Mouse (Mus musculus) heart, adult 2 months (tissue): ENCODE measurements around the gene Igf2r. TPM values are rescaled to one million over a fixed set of nuclear protein-coding genes. Genes with fewer than 3 reads are reported as not detected.

Source experiments
- DNase-seq, 2 experiments: peaks; one replicate each; pipeline ENCODE4 v3.0.0; 2021
- H3K27ac ChIP-seq: fragments of 200-600 bp; 2 replicates; pipeline ENCODE4 v1.8.1; 2022
- H3K27me3 ChIP-seq: fragments of 200-500 bp; 2 replicates; pipeline ENCODE4 v1.6.1; 2012; ENCODE audit warnings: mild to moderate bottlenecking, low read length, inconsistent platforms, mixed read lengths; ENCODE audit not compliant: control insufficient read depth, insufficient read depth
- H3K36me3 ChIP-seq: fragments of 200-500 bp; 2 replicates; pipeline ENCODE4 v1.6.1; 2012; ENCODE audit warnings: low read length, inconsistent platforms; ENCODE audit not compliant: control insufficient read depth, insufficient read depth
- H3K4me1 ChIP-seq: fragments of 200-500 bp; 2 replicates; pipeline ENCODE4 v1.6.1; 2011; ENCODE audit warnings: low read length; ENCODE audit not compliant: control insufficient read depth, insufficient read depth
- H3K4me3 ChIP-seq: fragments of 200-600 bp; 2 replicates; pipeline ENCODE4 v1.8.1; 2022
- H3K79me2 ChIP-seq: fragments of 200-500 bp; replicated peaks from 2 replicates; pipeline ENCODE4 v1.6.1; 2012; ENCODE audit warnings: mild to moderate bottlenecking, inconsistent platforms, low read length, moderate library complexity, mixed read lengths; ENCODE audit not compliant: control insufficient read depth, insufficient read depth
- H3K9ac ChIP-seq: fragments of 200-500 bp; 2 replicates; pipeline ENCODE4 v1.6.1; 2012; ENCODE audit warnings: low read depth, mild to moderate bottlenecking, control low read depth, inconsistent platforms, low read length, mixed read lengths
- CTCF ChIP-seq: fragments of 200-600 bp; IDR thresholded peaks from 2 replicates; pipeline ENCODE4 v1.8.1; 2022; ENCODE audit warnings: antibody characterized with exemption, mild to moderate bottlenecking, moderate library complexity
- EP300 ChIP-seq: fragments of 200-500 bp; IDR thresholded peaks from 2 replicates; pipeline ENCODE4 v1.6.1; 2011; ENCODE audit warnings: low read depth, low read length, control low read depth; ENCODE audit not compliant: insufficient read depth
- POLR2A ChIP-seq: fragments of 200-500 bp; IDR thresholded peaks from 2 replicates; pipeline ENCODE4 v1.6.1; 2011; ENCODE audit warnings: mild to moderate bottlenecking, low read depth, low read length, control low read depth; ENCODE audit not compliant: insufficient read depth
- WGBS: fragments of 180-500 bp; shearing (Covaris S2); methylation state at CpG from one replicate; pipeline ENCODE4 v1.1.7; 2018; 5-methylcytosine and 5-hydroxymethylcytosine counted together
- intact Hi-C: fragments of 180-260 bp; cut with DNase I; formaldehyde crosslinking; loops from one replicate; pipeline ENCODE4 v1.15.1; 2025
- polyA plus RNA-seq: library from polyadenylated mRNA; depleted of rRNA; stranded (reverse); fragments of >200 nt; gene quantifications from 2 replicates; pipeline ENCODE4 v1.2.3, GENCODE M21; 2012
- total RNA-seq, 2 experiments: library from RNA; stranded (reverse); gene quantifications; 2 replicates each; pipeline ENCODE4 v1.2.3; 2021

The Igf2r gene
- total and polyA plus RNA-seq, 3 experiments: 34.0 to 116 (median 98.9) TPM

GRCm38 (mm10) chr17:12779442-12779841 is 10.0 kb upstream of the Igf2r start:
- Histone ChIP-seq H3K79me2 (no peaks in the 10 kb centered on the region; the same call in 1 of the 2 replicates), H3K4me3 (no peak overlapping the region), H3K27ac (peak overlapping the region; percentile 70), H3K4me1 (peaks cover 26% of the 10 kb centered on the region), H3K36me3 (peaks cover 19% of the 10 kb centered on the region), H3K27me3 (no peaks in the 10 kb centered on the region), H3K9ac (no peak overlapping the region)
- 35% methylated on average over 3 of the region's 3 CpGs for WGBS
- intact Hi-C loops: no loop called here
- DNase-seq: peak in 1 of 2 experiments; percentile 67
- TF ChIP-seq EP300 (peak; percentile 94), CTCF (0 out of 2 replicates have a peak, but pooled peaks have one; percentile 5), POLR2A (0 out of 2 replicates have a peak, but pooled peaks have one; percentile 26)

GRCm38 (mm10) chr17:12773956-12774355 is 4.5 kb upstream of the Igf2r start:
- no peak for DNase-seq
- peak overlapping the region; percentile 4; the same call in 1 of the 2 replicates for H3K27ac ChIP-seq
- H3K27me3 ChIP-seq: no peaks in the 10 kb centered on the region
- H3K4me3 ChIP-seq: no peak overlapping the region
- H3K79me2 ChIP-seq: 0 out of 2 replicates have a peak, but pooled peaks cover 1% of the 10 kb centered on the region
- H3K36me3 ChIP-seq: peaks cover 2% of the 10 kb centered on the region
- TF ChIP-seq EP300 (no peak), POLR2A (no peak), CTCF (no peak)
- H3K9ac ChIP-seq: no peak overlapping the region
- WGBS: 43% methylated on average over 3 of the region's 3 CpGs
- intact Hi-C loops: no loop called here
- H3K4me1 ChIP-seq: peaks cover 7% of the 10 kb centered on the region

GRCm38 (mm10) chr17:12770500-12770899 is 1.0 kb upstream of the Igf2r start:
- Histone ChIP-seq H3K4me1 (peaks cover 14% of the 10 kb centered on the region), H3K79me2 (peaks cover 6% of the 10 kb centered on the region), H3K4me3 (no peak overlapping the region), H3K36me3 (peaks cover 5% of the 10 kb centered on the region), H3K9ac (no peak overlapping the region), H3K27ac (no peak overlapping the region), H3K27me3 (no peaks in the 10 kb centered on the region)
- WGBS: 84% methylated on average over 5 of the region's 5 CpGs
- no peak for DNase-seq
- no peak for TF ChIP-seq EP300
- TF ChIP-seq POLR2A: no peak
- TF ChIP-seq CTCF: no peak
- intact Hi-C loops: no loop called here

- Histone ChIP-seq H3K27me3 (no peaks in the 10 kb centered on the region), H3K4me3 (peak overlapping the region; percentile 60), H3K4me1 (peaks cover 18% of the 10 kb centered on the region), H3K79me2 (peaks cover 9% of the 10 kb centered on the region), H3K9ac (peak overlapping the region; percentile 90), H3K27ac (peak overlapping the region; percentile 88), H3K36me3 (peaks cover 5% of the 10 kb centered on the region)
- intact Hi-C loops: loop anchor here (5.0 kb wide), 1 partner anchor 39 kb away; no protein-coding TSS in a partner anchor
- no peak for TF ChIP-seq CTCF
- TF ChIP-seq EP300: no peak
- no peak for TF ChIP-seq POLR2A
- DNase-seq: peak in 1 of 2 experiments; percentile 54
- 33% methylated on average over 41 of the region's 41 CpGs for WGBS
These were observed 767 bp downstream of the Igf2r start for GRCm38 (mm10) chr17:12768415-12769379.

GRCm38 (mm10) chr17:12767294-12767852 is 2.1 kb downstream of the Igf2r start:
- H3K79me2 ChIP-seq: peaks cover 9% of the 10 kb centered on the region
- WGBS: 52% methylated on average over 6 of the region's 6 CpGs
- peak overlapping the region; percentile 88; the same call in 1 of the 2 replicates for H3K27ac ChIP-seq
- intact Hi-C loops: loop anchor here (5.0 kb wide), 1 partner anchor 40 kb away; no protein-coding TSS in a partner anchor
- no peak overlapping the region for H3K9ac ChIP-seq
- H3K27me3 ChIP-seq: no peaks in the 10 kb centered on the region
- no peak for DNase-seq
- peaks cover 18% of the 10 kb centered on the region for H3K4me1 ChIP-seq
- 0 out of 2 replicates have a peak overlapping the region, but pooled peaks have one; percentile 60 for H3K4me3 ChIP-seq
- peaks cover 10% of the 10 kb centered on the region; the same call in 1 of the 2 replicates for H3K36me3 ChIP-seq
- TF ChIP-seq EP300: no peak
- TF ChIP-seq CTCF: no peak
- TF ChIP-seq POLR2A: no peak
